Mouse (Mus musculus) adrenal gland, adult 10 weeks (tissue): ENCODE results near the gene Scyl3. TPM values are rescaled to one million over a fixed set of nuclear protein-coding genes. Genes with fewer than 3 reads are reported as not detected.

ENCODE experiments used
- polyA plus RNA-seq: library from polyadenylated mRNA; stranded (reverse); fragments of 350-450 nt; fragmentation: Illumina TruSeq; extraction: RNeasy Lipid Tissue Mini Kit (QIAGEN cat#74804); gene quantifications from one replicate; pipeline ENCODE4 v1.2.3, GENCODE M21; 2014; ENCODE audit warnings: low read depth, low replicate concordance

Gene Scyl3
- polyA plus RNA-seq: 43.3 TPM

DNA sequence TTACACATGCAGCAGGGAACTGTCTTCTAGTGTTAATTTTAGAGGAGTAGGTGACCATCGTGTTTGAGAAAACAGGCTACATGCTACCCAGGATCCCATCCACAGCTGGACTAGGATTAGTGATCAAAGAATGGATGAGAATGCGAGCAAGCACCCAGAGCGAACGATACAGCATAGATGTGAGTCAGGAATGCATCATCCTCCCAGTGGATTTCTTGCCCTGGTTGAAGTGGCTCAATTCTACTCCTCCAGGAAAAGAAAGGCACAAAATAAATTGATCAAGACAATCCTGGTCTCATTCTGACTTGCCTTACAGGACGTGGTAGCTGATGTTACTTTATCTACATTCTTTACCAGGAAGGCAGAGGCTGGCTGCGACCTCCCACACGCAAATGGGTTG, at the start of gene Scyl3:
TSS of gene Scyl3 (plus strand) at position 255 of the 400 bp plus-strand sequence.

GRCm38 (mm10) chr1:163994721-163995608, 66.1 kb downstream of the Scyl3 start, which contains the start of the genes BC055324 and Mettl18:
Gene BC055324, minus strand, starts transcription at chr1:163994796.
Gene Mettl18, plus strand, starts transcription at chr1:163994889.

Other genes with a start within 250 kb of the Scyl3 start
- gene Mettl11b, start 203.9 kb upstream of the Scyl3 start, polyA plus RNA-seq: not detected
- 49.5 TPM for gene Kifap3, start 149.5 kb upstream of the Scyl3 start, polyA plus RNA-seq
- 3.6 TPM for gene BC055324, start 65.7 kb downstream of the Scyl3 start, polyA plus RNA-seq
- gene Mettl18, start 65.8 kb downstream of the Scyl3 start, polyA plus RNA-seq: 10.6 TPM
- gene Sele, start 119.1 kb downstream of the Scyl3 start, polyA plus RNA-seq: 1.8 TPM
- gene Sell, start 132.9 kb downstream of the Scyl3 start, polyA plus RNA-seq: 3.9 TPM
- gene Selp, start 186.2 kb downstream of the Scyl3 start, polyA plus RNA-seq: 0.58 TPM
- gene F5, start 222.7 kb downstream of the Scyl3 start, polyA plus RNA-seq: 1.7 TPM